Mouse (Mus musculus) thymus, adult 2 months (tissue): ENCODE data around the gene Phf21a.

ENCODE experiments used
- CTCF ChIP-seq: fragments of 200-500 bp; IDR thresholded peaks from 2 replicates; pipeline ENCODE4 v1.5.1; 2012; ENCODE audit warnings: mild to moderate bottlenecking, control low read depth, low read length, moderate library complexity, borderline replicate concordance; ENCODE audit not compliant: control insufficient read depth, poor library complexity, insufficient read depth; ENCODE audit errors: extremely low read depth
- POLR2A ChIP-seq: fragments of 200-500 bp; IDR thresholded peaks from 2 replicates; pipeline ENCODE4 v1.6.1; 2012; ENCODE audit warnings: mild to moderate bottlenecking, low read length, control low read depth, moderate library complexity; ENCODE audit not compliant: control insufficient read depth, poor library complexity, insufficient read depth; ENCODE audit errors: extremely low read depth

DNA sequence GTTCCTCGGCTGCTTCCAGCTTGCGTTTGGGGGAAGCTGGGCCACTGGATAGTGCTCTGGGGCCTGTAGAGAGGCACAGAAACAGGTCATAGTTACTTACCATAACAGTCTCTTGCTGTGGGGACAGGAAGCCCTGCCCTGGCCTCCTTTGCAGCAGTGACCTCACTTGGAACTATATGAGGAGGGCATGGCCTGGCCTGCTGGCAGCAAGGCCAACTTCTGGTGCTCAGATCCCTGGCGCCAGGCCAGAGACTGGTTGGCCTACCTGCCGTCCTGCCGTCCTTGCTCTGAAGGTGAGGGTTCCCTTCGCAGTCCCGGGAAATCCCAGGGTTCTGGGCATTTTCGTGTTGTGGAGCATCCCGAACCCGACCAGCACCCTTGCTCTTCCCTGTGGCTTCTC, 318.8 kb downstream of the Phf21a start:
- TF ChIP-seq POLR2A, result no peak
- no peak for TF ChIP-seq CTCF
